Mouse (Mus musculus): Measurements from ENCODE around the gene C2cd5.

DNA sequence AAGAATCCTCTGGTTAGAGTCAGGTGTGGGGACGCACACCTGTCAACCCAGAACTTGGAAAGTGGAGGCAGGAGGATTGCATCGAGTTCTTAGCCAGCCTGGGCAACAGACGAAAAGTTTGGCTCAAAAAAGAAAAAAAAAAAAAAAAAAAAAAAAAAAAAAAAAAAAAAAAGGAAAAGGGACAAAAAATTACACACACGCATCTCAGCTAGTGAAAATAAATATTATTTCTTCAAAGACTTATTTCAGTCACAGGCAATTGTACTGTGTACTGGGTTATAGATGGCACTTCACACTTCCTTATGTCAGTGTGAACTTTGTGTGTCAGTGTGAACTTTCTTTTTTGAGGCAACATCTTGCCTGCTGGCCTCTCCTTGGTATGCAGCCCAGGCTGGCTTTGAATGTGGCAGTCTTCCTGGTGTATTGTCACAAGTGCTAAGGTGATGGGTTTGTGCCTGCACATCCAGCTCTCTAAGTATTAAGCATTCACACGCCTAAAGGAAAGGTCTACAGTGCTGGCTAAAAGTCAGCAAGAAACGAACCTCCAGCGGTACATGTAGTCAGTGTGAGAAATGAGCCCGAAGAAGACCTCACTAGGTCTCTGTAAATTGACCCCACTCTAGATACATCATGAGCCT is 656 bp upstream of the C2cd5 start:
- no peak for TF ChIP-seq CTCF (IDR thresholded peaks at IDR 0.05; ENCODE audit: low read depth, low read length)
- no peak for TF ChIP-seq POLR2AphosphoS5 (IDR thresholded peaks at IDR 0.05; ENCODE audit: insufficient replicate concordance, low read depth, low read length)
- no peak for TF ChIP-seq GATA1 (IDR thresholded peaks at IDR 0.05; ENCODE audit: borderline replicate concordance, low read length)
- no peak for TF ChIP-seq TAL1 (conservative IDR thresholded peaks at IDR 0.05; ENCODE audit: low read depth, low read length)
